Mouse (Mus musculus): ENCODE results near the gene Tpk1.
"Not testable (repeated sequence)": the region's sequence is repeated elsewhere in the genome, so short reads cannot be mapped to it uniquely, and the experiment has no call there.

The Tpk1 gene

GRCm38 (mm10) chr6:43518378-43518777, 147.7 kb downstream of the Tpk1 start:
- no peak for DNase-seq

DNA sequence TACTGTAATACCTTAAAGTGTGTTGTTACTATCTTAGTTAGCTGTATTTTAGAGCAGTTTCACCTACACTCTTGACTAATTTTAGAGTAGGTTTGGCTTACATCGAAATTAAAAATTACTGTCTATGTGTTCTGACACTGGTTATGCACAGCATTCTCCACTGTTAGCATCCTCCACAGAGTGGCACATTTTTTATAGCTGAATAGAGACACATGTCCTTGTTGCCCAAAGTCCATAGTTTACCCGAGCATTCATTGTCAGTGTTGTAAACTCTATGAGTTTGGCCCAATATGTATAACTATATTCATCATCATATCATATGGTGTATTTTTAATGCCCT, 148.8 kb downstream of the Tpk1 start:
- DNase-seq = no peak

DNA sequence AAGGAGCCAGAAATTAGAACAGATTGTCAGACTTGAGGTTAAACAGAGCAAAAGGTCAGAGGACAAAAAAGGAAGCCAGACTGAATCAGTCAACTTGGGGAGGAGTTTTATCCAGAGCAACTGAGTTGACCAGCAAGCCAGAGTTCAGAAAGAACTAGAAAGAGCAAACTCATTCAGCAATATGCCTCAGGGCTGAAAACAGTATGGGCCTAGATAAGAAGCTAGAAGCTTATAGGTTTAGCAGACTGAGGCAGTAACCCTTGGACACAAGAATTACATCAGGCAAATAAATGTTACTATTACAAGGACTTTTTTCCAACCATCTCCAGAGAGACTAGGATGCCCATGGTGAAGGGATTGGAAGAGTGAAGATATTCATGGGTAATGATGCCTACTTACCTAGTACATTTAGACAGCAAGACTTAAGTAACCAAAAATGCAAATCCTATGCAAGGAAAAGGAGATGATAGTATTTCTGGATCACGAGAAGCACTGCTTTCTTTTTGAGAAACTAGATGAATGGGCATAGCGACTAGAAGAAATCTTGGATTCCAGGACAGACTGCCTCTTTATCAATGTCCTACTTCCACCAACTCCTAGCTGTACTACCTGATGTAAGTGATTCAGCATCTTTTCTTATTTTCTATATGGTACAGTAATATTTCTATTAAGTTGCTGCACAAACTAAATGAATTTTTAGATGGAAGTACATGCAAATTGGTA, 149.3 kb downstream of the Tpk1 start:
- DNase-seq = no peak

DNA sequence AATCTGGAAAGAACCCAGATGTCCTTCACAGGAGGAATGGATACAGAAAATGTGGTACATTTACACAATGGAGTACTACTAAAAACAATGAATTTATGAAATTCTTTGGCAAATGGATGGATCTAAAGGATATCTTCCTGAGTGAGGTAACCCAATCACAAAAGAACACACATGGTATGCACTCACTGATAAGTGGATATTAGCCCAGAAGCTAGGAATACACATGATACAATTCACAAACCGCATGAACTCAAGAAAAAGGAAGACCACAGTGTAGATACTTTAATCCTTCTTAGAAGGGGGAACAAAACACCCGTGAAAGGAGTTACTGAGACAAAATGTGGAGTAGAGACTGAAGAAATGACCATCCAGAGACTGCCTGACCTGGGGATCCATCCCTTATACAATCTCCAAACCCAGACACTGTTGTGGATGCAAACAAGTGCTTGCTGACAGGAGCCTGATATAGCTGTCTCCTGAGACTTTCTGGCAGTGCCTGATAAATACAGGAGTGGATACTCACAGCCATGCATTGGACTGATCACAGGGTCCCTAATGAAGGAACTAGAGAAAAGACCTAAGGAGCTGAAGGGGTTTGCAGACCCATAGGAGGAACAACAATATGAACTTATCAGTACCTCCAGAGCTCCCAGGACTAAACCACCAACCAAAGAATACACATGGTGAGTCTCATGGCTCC, 159.2 kb downstream of the Tpk1 start:
- not testable (repeated sequence) for DNase-seq

- no peak for DNase-seq
These were observed 161.4 kb downstream of the Tpk1 start for GRCm38 (mm10) chr6:43504609-43505230.

- no peak for DNase-seq
These were observed 173.7 kb downstream of the Tpk1 start for GRCm38 (mm10) chr6:43492367-43492766.

GRCm38 (mm10) chr6:43486691-43487090, 179.4 kb downstream of the Tpk1 start:
- DNase-seq = no peak

GRCm38 (mm10) chr6:43480687-43481086, 185.4 kb downstream of the Tpk1 start:
- DNase-seq = no peak

- peak; percentile 33 for DNase-seq
These were observed 187.3 kb downstream of the Tpk1 start for GRCm38 (mm10) chr6:43478810-43479209.

GRCm38 (mm10) chr6:43476406-43476805, 189.7 kb downstream of the Tpk1 start:
- no peak for DNase-seq

- no peak for DNase-seq
These were observed 190.2 kb downstream of the Tpk1 start for GRCm38 (mm10) chr6:43475921-43476320.

DNA sequence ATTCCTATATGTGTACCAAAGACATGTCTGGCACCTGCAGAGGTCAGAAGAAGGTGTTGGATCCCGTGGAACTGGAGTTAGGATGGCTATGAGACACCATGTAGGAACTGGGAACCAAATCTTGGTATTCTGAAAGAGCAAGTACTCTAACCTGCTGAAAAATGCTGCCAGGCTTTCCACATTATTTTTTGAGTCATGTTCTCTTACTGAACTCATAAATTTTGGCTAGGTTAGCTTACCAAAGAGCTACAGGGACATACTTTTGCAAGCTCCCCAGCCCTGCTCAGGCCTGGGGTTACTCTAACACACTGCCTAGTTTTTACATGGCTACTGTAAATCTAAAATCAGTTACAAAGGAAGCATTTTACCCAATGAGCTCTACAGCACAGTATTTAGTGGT, 194.5 kb downstream of the Tpk1 start:
- DNase-seq = no peak

DNA sequence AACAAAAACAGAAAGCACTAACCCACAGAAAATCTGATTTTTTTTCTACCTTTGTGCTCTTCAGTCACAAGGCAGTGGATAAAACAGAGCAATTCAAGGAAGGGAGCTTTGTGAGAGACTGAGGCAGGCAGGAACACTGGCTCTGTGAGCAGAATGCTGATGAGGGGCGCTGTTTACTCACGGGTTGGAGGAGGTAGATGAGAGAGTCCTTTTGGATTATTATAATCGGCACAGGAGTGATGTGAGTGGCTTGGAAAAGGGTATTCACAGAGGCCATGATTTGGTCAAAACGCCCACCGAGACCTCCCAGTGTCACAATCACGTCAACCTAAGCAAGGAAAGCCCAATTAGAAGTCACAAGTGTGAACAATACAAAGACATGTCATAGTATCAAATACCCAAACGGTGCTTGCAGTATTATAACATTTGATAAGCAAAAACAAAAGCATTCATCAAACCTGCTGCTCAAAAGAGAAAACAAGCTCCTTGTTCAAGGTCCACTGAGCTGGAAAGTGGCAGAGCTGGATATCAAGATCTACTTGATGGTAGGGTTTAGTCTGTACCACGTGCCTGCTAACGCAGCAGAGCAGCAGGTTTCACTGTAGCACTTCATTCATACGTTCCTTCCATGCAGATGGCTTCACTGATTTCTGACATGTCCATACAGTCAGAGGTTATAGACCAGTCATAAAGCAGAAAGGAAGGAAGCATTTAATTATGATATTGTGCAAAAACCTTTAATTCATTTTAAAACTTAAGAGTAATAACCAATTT, 197.1 kb downstream of the Tpk1 start:
- DNase-seq = no peak

GRCm38 (mm10) chr6:43462849-43463369, 203.2 kb downstream of the Tpk1 start:
- no peak for DNase-seq

- DNase-seq = no peak
These were observed 203.8 kb downstream of the Tpk1 start for GRCm38 (mm10) chr6:43462189-43462848.

DNA sequence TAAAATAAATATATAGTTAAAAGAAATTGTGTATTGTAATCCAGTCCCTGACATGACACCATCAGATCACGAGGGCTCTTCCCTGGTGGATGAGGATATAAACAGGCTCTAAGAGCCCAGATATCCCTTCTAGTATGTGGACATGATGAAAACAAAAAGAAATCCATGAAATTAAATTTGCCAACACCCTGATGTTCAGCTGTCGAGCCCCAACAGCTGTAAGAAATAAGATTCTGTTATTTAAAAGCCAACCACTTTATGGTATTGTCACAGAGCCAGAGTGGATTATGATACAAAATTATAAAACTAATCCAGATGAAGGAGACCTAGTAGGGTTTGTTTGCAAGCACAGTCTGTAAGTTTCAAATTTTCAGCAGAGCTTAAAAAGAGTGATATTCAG, 207.0 kb downstream of the Tpk1 start:
- DNase-seq = no peak

GRCm38 (mm10) chr6:43457989-43458388, 208.1 kb downstream of the Tpk1 start:
- no peak for DNase-seq

DNA sequence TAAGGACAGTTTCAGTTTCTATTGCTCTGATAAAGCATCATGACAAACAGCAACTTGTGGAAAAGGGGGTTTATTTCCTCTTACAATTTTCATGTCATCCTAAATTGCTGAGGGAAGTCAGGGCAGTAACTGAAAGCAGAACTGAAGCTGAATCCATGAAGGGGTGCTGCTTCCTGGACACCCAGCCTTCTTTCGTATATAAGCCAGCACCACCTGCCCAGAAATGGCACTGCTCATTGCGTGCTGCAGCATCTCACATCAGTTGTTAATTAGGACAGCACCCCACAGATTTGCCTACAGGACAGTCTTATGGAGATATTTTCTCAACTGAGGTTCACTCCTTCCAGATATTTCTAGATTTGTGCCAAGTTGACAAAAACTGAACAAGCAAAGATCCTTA, 216.6 kb downstream of the Tpk1 start:
- DNase-seq = peak; percentile 88

DNA sequence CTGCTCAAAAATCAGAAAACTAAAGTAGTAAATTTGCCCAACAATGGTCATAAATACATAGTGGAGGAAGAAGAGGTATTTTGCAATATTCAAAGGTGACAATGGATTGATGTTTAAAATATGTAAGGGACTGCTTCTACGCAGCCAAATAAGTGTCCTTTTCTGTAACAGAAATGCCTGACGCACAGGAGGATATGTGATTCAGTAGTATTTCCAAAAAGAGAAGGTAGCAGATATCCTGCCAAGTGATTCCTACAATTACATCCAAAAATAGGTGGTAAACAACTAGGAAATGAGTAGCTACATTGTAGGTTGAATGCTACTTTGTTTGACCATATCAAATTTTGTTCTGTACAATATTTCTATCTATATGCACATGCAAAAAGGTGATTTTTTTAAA, 220.2 kb downstream of the Tpk1 start:
- DNase-seq = no peak

DNA sequence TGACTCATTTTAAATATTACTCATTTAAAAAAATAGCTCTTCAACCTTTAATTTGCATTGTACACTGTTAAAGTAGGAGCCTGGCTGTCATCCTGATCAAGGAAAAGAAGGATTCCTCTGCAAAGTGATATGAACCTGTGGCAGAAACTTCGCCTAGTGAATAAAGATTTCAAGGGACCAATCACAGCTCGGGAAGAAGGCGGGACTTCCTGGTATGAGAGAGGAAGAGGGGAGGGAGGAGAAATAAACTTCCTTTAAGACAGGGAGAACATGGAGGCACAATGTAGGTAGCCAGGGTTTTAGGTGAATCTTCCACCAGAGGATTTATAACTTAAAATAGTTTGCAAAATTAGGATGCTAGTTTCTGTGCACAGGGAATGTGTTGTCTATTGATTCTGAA, 223.9 kb downstream of the Tpk1 start:
- no peak for DNase-seq

- DNase-seq = peak; percentile 58
These were observed 230.0 kb downstream of the Tpk1 start for GRCm38 (mm10) chr6:43435987-43436541.

DNA sequence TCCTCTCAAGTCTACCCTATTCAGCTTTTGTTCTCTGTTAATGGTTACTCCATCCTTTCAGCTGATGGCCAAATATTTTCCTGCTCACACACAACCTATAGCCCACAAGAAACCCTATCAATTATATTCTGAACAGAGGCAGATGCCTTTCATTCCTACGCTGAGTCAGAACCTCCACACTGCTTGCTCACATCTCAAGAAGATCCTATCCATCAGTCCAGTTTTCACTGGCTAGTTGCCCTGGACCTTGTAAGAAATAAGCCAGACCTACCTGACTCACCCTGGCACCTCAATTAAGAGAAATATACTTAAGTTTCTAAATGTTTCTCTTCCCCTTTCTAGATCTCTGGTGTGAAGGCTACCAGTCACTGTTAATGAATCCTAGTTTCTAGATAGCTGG, 231.7 kb downstream of the Tpk1 start:
- no peak for DNase-seq
